Mouse (Mus musculus) hindbrain, embryonic 13.5 days (tissue): ENCODE measurements at regions not wholly inside any gene's neighbourhood (a gene's known extent, or its start where the extent isn't known, plus 50 kb on each side); places are given as distances from the start of the nearest gene placed in this dataset.

ENCODE experiments used
- ATAC-seq: fragments of 200-750 bp; cut with Nextera tagmentation; 2 replicates; pipeline ENCODE4 v1.8.0; 2017; ENCODE audit warnings: moderate TSS enrichment; ENCODE audit not compliant: low FRiP score
- H3K27ac ChIP-seq: fragments of 300-500 bp; sonication (generic); 2 replicates; pipeline ENCODE4 v1.5.1; 2015; ENCODE audit warnings: inconsistent platforms, mild to moderate bottlenecking, moderate library complexity
- H3K27me3 ChIP-seq: fragments of 300-500 bp; sonication (generic); 2 replicates; pipeline ENCODE4 v1.6.1; 2015; ENCODE audit warnings: mild to moderate bottlenecking, inconsistent platforms
- H3K36me3 ChIP-seq: fragments of 300-500 bp; sonication (generic); 2 replicates; pipeline ENCODE4 v1.6.1; 2015; ENCODE audit warnings: mild to moderate bottlenecking, inconsistent platforms
- H3K4me1 ChIP-seq: fragments of 300-500 bp; sonication (generic); replicated peaks from 2 replicates; pipeline ENCODE4 v1.6.1; 2015; ENCODE audit warnings: inconsistent platforms
- H3K4me2 ChIP-seq: fragments of 300-500 bp; sonication (generic); 2 replicates; pipeline ENCODE4 v1.6.1; 2015; ENCODE audit warnings: inconsistent platforms, mild to moderate bottlenecking, moderate library complexity
- H3K4me3 ChIP-seq: fragments of 300-500 bp; sonication (generic); 2 replicates; pipeline ENCODE4 v1.5.1; 2015; ENCODE audit warnings: mild to moderate bottlenecking, inconsistent platforms
- H3K9ac ChIP-seq: fragments of 300-500 bp; sonication (generic); 2 replicates; pipeline ENCODE4 v1.6.1; 2015; ENCODE audit warnings: mild to moderate bottlenecking, inconsistent platforms
- H3K9me3 ChIP-seq: fragments of 300-500 bp; sonication (generic); 2 replicates; pipeline ENCODE4 v1.6.1; 2016; ENCODE audit warnings: inconsistent platforms
- WGBS: fragments of 180-500 bp; shearing (Covaris S2); methylation state at CpG from one replicate; pipeline ENCODE4 v1.1.7; 2015; 5-methylcytosine and 5-hydroxymethylcytosine counted together

GRCm38 (mm10) chr5:46883956-46884355 is 1026.5 kb upstream of the Lcorl start:
- Histone ChIP-seq H3K4me2 (no peak overlapping the region), H3K27me3 (no peaks in the 10 kb centered on the region), H3K9ac (no peak overlapping the region), H3K9me3 (no peaks in the 10 kb centered on the region), H3K4me1 (no peaks in the 10 kb centered on the region), H3K36me3 (no peaks in the 10 kb centered on the region), H3K27ac (no peak overlapping the region), H3K4me3 (no peak overlapping the region)
- ATAC-seq, result no peak

DNA sequence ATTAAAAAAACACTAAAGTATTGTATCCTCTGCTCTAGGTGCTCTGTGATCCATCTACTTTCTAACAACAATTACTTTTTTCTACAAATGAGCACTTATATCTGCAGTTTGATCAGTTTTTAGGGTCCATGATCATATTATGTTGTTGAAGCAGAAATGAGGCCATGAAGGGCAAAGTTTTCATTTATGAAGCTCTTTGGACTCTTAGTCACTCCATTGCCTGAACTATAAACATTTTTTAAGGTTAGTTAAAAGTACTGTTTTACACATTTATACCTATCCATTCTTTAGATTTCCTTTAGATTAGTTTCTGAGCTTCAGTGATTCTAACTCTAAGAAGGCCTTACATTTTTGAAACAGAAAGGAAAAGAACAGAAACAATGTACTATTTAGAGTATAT is 999.4 kb upstream of the Lcorl start:
- no peak overlapping the region for H3K4me2 ChIP-seq
- ATAC-seq, result no peak
- no peaks in the 10 kb centered on the region for H3K27me3 ChIP-seq
- no peak overlapping the region for H3K27ac ChIP-seq
- no peak overlapping the region for H3K4me3 ChIP-seq
- H3K4me1 ChIP-seq, result no peaks in the 10 kb centered on the region
- H3K9ac ChIP-seq, result no peak overlapping the region
- no peaks in the 10 kb centered on the region for H3K36me3 ChIP-seq
- no peaks in the 10 kb centered on the region for H3K9me3 ChIP-seq

- H3K36me3 ChIP-seq, result no peaks in the 10 kb centered on the region
- no peaks in the 10 kb centered on the region for H3K4me1 ChIP-seq
- H3K9ac ChIP-seq, result no peak overlapping the region
- H3K4me3 ChIP-seq, result no peak overlapping the region
- H3K27me3 ChIP-seq, result no peaks in the 10 kb centered on the region
- H3K27ac ChIP-seq, result 0 out of 2 replicates have a peak overlapping the region, but pooled peaks have one; percentile 2
- WGBS, result 45% methylated on average over 2 of the region's 2 CpGs
- ATAC-seq, result peak; percentile 94
- H3K4me2 ChIP-seq, result no peak overlapping the region
- H3K9me3 ChIP-seq, result no peaks in the 10 kb centered on the region
Observed at GRCm38 (mm10) chr5:46845175-46845574, 987.8 kb upstream of the Lcorl start.

DNA sequence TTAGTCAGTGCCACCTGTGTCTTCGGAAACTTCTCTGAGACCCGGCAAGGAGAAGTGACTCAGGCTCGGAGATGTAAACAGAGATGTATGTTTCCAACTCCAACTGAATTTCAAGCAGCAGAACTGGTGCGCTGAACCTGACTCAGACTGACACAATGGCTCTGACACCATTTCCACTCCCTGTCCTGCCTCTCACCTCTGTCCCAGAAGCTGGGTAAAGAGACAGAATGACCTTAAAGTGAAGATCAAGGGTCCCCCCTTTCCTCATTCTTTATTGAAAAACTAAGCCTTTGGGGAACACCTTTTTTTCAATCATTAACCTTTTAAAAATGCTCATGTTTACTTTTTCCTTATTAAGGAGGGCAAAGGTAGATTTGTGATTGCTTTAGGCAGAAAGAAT is 979.4 kb upstream of the Lcorl start:
- ATAC-seq, result no peak
- 89% methylated on average over 4 of the region's 4 CpGs for WGBS

GRCm38 (mm10) chr5:46830797-46831618 is 973.6 kb upstream of the Lcorl start:
- Histone ChIP-seq H3K4me2 (no peak overlapping the region), H3K9me3 (no peaks in the 10 kb centered on the region), H3K4me3 (no peak overlapping the region), H3K27me3 (peaks cover 12% of the 10 kb centered on the region; the same call in 1 of the 2 replicates), H3K9ac (no peak overlapping the region), H3K4me1 (peaks cover 8% of the 10 kb centered on the region; the same call in 1 of the 2 replicates), H3K36me3 (no peaks in the 10 kb centered on the region), H3K27ac (peak overlapping the region; percentile 44)
- peak; percentile 72 for ATAC-seq
- WGBS, result 17% methylated on average over 9 of the region's 9 CpGs

More for the DNA sequence above, 979.4 kb upstream of the Lcorl start:
- Histone ChIP-seq H3K27me3 (peaks cover 14% of the 10 kb centered on the region), H3K27ac (no peak overlapping the region), H3K9me3 (no peaks in the 10 kb centered on the region), H3K4me2 (no peak overlapping the region), H3K4me3 (no peak overlapping the region), H3K36me3 (no peaks in the 10 kb centered on the region), H3K9ac (no peak overlapping the region), H3K4me1 (no peaks in the 10 kb centered on the region)

DNA sequence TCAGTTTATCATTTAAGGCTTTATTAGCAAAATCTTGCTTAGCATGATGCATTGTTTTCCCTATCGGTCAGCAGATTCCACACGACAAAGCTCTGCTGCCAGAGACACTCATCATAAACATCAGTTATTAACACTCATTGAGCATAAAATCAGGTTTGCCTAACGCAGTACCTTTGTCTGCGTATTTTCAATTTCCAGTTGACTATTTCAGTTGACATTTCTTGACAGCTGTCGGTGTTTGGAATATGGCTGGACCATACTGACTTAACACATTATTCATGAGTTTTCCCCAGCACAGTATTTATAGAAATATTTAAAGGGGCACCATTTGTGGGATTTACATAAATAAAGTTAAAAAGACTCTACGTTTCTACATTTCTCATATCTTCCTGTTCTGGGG is 972.7 kb upstream of the Lcorl start:
- peaks cover 8% of the 10 kb centered on the region; the same call in 1 of the 2 replicates for H3K4me1 ChIP-seq
- WGBS, result 47% methylated on average over 6 of the region's 6 CpGs
- H3K27me3 ChIP-seq, result 0 out of 2 replicates have a peak, but pooled peaks cover 6% of the 10 kb centered on the region
- no peak overlapping the region for H3K9ac ChIP-seq
- no peak for ATAC-seq
- H3K36me3 ChIP-seq, result no peaks in the 10 kb centered on the region
- no peaks in the 10 kb centered on the region for H3K9me3 ChIP-seq
- H3K4me2 ChIP-seq, result no peak overlapping the region
- no peak overlapping the region for H3K27ac ChIP-seq
- H3K4me3 ChIP-seq, result no peak overlapping the region

DNA sequence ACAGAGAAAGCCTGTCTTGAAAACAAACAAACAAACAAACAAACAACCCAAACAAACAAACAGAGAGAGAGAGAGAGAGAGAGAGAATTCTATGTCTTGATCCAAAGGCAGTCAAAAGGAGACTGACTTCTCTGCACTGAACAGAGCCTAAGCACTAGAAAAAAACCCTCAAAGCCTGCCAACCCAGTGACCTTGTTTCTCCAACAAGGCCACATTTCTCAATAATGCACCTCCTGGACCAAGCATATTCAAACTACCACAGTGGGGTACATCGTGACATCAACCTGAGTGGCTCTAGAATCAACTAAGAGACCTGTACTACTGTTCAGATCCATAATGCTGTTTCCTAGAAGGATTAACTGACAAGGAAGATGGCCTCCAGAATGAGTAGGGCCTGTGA is 969.0 kb upstream of the Lcorl start:
- Histone ChIP-seq H3K4me1 (peaks cover 7% of the 10 kb centered on the region; the same call in 1 of the 2 replicates), H3K9ac (no peak overlapping the region)
- 75% methylated on average over 1 of the region's 1 CpGs for WGBS

DNA sequence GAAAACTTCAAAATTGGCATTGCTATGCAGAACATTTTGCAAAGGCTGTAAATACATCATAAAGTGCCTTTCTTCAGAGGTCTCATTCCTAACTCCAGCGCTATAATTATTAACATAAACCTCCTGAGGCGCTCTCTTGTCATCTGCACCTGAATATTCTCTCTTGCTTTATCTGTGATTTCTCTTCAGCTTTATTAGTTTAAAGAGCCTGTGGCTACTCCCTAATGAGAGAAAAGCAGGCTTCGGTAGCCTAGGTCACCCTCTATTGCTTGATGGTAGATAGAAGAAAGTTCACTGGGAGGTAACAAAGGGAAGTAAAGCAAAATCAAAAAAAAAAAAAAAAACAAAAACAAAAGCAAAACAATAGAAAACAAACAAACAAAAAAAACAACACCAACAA is 967.5 kb upstream of the Lcorl start:
- peaks cover 10% of the 10 kb centered on the region; the same call in 1 of the 2 replicates for H3K27me3 ChIP-seq
- H3K9ac ChIP-seq, result no peak overlapping the region
- no peaks in the 10 kb centered on the region for H3K36me3 ChIP-seq
- H3K4me2 ChIP-seq, result no peak overlapping the region
- no peaks in the 10 kb centered on the region for H3K4me1 ChIP-seq
- H3K27ac ChIP-seq, result no peak overlapping the region
- H3K4me3 ChIP-seq, result no peak overlapping the region
- WGBS, result 59% methylated on average over 3 of the region's 3 CpGs
- H3K9me3 ChIP-seq, result no peaks in the 10 kb centered on the region
- no peak for ATAC-seq

More for the DNA sequence above, 969.0 kb upstream of the Lcorl start:
- H3K27ac ChIP-seq, result no peak overlapping the region
- ATAC-seq, result no peak
- H3K27me3 ChIP-seq, result peaks cover 10% of the 10 kb centered on the region; the same call in 1 of the 2 replicates
- H3K4me3 ChIP-seq, result no peak overlapping the region
- H3K36me3 ChIP-seq, result no peaks in the 10 kb centered on the region
- H3K9me3 ChIP-seq, result no peaks in the 10 kb centered on the region
- no peak overlapping the region for H3K4me2 ChIP-seq

- Histone ChIP-seq H3K36me3 (no peaks in the 10 kb centered on the region), H3K27me3 (no peaks in the 10 kb centered on the region), H3K4me2 (no peak overlapping the region), H3K9ac (no peak overlapping the region), H3K27ac (no peak overlapping the region), H3K4me3 (no peak overlapping the region), H3K4me1 (0 out of 2 replicates have a peak, but pooled peaks cover 2% of the 10 kb centered on the region), H3K9me3 (no peaks in the 10 kb centered on the region)
- WGBS, result 88% methylated on average over 2 of the region's 2 CpGs
- no peak for ATAC-seq
Observed at GRCm38 (mm10) chr5:46795102-46795501, 937.7 kb upstream of the Lcorl start.

- H3K4me2 ChIP-seq, result no peak overlapping the region
- H3K4me1 ChIP-seq, result 0 out of 2 replicates have a peak, but pooled peaks cover 2% of the 10 kb centered on the region
- H3K4me3 ChIP-seq, result no peak overlapping the region
- H3K9ac ChIP-seq, result no peak overlapping the region
- WGBS, result 86% methylated on average over 7 of the region's 7 CpGs
- H3K36me3 ChIP-seq, result no peaks in the 10 kb centered on the region
- H3K9me3 ChIP-seq, result no peaks in the 10 kb centered on the region
- no peaks in the 10 kb centered on the region for H3K27me3 ChIP-seq
- no peak for ATAC-seq
- H3K27ac ChIP-seq, result no peak overlapping the region
Observed at GRCm38 (mm10) chr5:46794028-46794705, 936.8 kb upstream of the Lcorl start.

- Histone ChIP-seq H3K9ac (no peak overlapping the region), H3K9me3 (no peaks in the 10 kb centered on the region), H3K27ac (no peak overlapping the region), H3K4me2 (no peak overlapping the region), H3K36me3 (no peaks in the 10 kb centered on the region), H3K4me1 (0 out of 2 replicates have a peak, but pooled peaks cover 2% of the 10 kb centered on the region), H3K27me3 (no peaks in the 10 kb centered on the region), H3K4me3 (no peak overlapping the region)
- 59% methylated on average over 3 of the region's 3 CpGs for WGBS
- ATAC-seq, result peak; percentile 63; the same call in 1 of the 2 replicates
Observed at GRCm38 (mm10) chr5:46791051-46791450, 933.6 kb upstream of the Lcorl start.

GRCm38 (mm10) chr5:46790536-46790935 is 933.1 kb upstream of the Lcorl start:
- no peaks in the 10 kb centered on the region for H3K36me3 ChIP-seq
- H3K27ac ChIP-seq, result no peak overlapping the region
- H3K4me3 ChIP-seq, result no peak overlapping the region
- H3K27me3 ChIP-seq, result no peaks in the 10 kb centered on the region
- ATAC-seq, result no peak
- H3K9me3 ChIP-seq, result no peaks in the 10 kb centered on the region
- H3K4me1 ChIP-seq, result 0 out of 2 replicates have a peak, but pooled peaks cover 2% of the 10 kb centered on the region
- WGBS, result 55% methylated on average over 3 of the region's 3 CpGs
- no peak overlapping the region for H3K4me2 ChIP-seq
- no peak overlapping the region for H3K9ac ChIP-seq
